Mouse (Mus musculus): ENCODE measurements at regions not wholly inside any gene's neighbourhood (a gene's known extent, or its start where the extent isn't known, plus 50 kb on each side); places are given as distances from the start of the nearest gene placed in this dataset.

DNA sequence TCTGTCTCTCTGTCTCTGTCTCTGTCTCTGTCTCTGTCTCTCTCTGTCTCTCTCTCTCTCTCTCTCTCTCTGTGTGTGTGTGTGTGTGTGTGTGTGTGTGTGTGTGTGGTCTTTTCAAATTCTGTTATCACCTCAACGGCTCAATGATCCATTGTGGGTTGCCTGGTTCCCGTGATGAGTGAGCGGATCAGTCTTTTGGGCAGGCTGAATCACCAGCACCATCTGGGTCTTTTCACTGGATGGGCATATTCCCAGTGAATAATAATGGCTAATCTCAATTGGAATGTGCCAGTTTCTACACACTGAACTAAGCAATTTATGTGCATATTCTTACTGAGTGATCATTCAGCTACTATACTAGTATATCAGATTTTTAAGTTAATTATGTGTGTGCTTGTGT is 216.4 kb downstream of the Lmx1a start:
- no peak for DNase-seq (ENCODE audit: extremely low spot score, low read depth, low spot score)

DNA sequence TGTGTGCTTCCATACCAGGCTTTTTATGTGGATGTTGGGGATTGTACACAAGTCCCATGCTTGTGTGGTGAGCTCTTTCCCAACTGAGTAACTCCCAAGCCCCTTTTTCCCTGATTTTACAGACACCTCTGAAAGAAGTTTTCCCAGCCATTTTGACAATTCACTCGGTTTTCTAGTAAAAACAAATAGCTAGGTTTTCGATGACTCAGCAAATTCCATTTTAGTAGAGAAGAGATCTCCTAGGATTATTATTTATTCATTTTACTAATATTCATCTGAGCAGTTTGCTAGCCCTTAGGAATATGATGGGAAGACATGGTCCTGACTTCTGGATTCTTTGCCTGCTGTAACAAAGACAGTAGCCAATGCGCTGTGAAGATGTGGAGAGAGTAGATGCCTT is 223.0 kb downstream of the Lmx1a start:
- DNase-seq (ENCODE audit: extremely low spot score, low read depth, low spot score), result no peak

DNA sequence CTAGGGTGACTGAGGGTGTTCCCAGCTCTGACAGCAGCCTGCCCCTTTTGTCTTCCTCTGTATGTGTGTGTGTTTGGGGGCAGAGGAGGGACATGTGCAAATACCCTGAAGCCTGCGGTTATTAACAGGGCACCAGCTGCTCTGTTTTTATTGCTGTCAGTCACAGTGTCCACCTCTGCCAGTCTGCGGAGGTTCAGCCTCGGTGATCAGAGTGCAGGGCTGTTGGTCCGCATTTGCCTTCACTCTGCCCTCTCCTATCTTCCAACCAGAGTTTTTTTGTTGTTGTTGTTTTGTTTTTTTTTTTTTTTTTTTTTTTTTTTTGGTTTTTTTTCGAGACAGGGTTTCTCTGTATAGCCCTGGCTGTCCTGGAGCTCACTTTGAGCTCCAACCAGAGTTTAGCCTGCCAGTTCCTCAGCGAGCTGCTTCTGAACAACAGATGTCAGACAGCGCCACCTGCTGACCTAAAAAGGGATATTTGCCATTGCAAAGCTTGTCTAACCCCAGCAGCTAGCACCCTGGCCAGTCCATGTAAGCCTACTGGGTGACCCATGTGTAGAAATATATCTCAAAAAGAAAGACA is 226.0 kb downstream of the Lmx1a start:
- peak; percentile 67 for DNase-seq (ENCODE audit: extremely low spot score, low read depth, low spot score)

DNA sequence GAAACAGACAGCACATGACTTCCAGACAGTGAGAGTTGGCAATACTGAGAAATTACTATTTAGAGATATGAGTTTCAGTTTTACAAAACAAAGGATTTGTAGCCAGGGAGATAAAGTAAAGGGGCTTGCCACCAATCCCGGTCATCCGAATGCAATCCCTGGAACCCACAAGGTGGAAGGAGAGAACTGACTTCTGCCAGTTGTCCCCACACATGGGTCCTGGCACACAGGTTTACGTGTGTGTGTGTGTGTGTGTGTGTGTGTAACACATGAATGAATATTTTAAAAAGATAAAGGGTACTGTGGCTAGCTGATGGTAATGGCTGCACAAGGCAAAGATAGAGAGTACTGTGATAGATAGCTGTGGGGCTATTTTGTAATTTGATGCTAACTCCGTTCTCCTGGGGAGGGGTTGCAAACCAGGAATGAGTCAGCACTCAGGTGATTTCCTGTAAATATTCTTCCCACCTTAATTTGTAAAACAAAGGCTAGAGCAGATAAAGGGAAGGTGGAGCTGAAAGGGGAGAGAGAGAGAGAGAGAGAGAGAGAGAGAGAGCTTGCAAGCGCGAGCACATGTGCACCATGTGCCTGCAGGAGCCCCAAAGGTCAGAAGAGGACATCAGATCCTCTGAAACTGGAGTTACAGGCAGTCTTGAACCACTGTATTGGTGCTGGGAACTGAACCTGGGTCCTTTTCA is 226.7 kb downstream of the Lmx1a start:
- no peak for DNase-seq (ENCODE audit: extremely low spot score, low read depth, low spot score)

DNA sequence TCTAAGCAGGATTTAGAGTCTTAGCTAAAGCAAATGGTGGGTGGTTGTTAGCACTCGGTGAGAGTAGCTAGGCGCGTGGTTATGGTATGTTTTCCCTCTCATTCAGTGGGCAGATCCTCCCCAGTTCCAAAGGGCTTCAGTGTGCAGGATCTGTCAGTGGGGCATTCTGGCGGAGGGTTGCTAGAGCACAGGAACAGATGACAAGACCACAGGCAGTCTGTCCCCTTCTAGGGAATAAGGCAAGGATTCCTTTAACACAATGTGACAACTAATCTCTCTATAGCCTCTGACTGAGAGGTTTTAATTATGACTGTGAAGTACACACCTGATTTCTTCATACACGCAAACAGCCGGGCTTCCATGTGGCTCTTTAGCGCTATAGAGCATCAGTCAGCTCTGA is 233.9 kb downstream of the Lmx1a start:
- no peak for DNase-seq (ENCODE audit: extremely low spot score, low read depth, low spot score)

DNA sequence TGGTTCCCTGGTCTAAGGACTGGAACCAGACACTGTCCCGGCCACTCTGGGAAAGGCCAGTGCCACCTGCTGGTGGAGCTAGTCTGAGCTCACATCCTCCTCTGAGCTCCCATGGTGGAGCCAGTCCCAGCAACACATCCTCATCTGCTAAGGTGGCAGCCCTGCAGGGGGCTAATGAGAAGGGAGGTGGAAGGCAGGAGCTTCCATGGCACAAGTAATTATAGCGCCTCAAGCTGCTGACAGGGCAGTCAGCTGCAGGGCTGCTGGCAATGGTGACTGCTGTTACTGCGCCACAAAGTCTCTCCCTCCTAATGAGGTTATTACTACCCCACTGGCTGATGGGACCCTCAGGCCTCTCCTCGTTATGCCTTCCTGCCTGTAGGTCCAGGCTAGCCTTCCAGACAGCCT is 239.0 kb downstream of the Lmx1a start:
- no peak for DNase-seq (ENCODE audit: extremely low spot score, low read depth, low spot score)

DNA sequence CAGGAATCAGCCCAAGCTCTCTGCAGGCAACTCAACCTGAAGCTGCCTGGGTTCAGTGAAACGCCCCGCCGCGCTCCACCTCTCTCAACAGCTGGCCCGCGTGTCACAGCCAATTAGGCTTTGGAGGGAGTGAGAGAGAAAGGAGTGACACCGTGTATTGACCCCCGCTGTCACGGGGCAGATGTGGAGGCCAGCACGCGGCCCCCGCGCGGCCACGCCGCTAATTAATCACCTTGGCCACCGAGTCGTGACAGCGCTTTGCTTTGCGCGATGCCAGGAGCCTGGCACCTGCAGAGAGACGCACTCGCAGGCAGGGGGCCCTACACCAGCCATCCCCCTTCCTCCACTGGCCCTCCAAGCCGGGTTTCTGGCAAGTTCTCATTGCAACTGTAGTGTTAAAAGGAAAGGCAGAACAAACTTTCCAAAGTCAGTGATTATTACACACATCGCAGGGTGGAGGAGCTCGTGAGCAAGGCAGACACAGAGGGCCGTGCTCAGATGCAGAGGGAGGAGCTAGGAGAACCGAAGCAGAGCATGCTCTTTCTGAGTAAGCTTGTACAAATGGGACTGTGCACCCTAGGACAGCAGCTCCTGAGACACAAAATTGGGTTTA is 240.8 kb downstream of the Lmx1a start:
- DNase-seq (ENCODE audit: extremely low spot score, low read depth, low spot score), result peak; percentile 28

DNA sequence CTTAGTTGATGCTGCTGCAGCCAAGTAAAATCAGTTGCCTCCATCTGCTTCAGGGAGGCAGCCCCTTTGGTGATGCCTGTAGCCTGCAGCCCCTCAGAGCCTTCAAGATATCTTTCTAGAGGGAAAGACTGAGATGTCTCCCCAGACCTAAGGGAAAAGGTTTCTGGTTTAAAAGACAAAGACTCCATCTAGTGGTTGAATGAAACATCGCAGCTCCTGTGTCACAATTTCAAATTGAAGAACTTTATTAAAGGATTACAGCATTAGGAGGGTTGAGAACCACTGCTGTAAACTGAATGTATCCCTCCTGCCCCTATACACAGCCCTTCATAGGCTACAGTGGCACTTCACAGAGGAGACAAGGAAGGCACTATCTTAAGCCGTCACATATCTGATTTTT is 243.1 kb downstream of the Lmx1a start:
- DNase-seq (ENCODE audit: extremely low spot score, low read depth, low spot score), result peak; percentile 33

DNA sequence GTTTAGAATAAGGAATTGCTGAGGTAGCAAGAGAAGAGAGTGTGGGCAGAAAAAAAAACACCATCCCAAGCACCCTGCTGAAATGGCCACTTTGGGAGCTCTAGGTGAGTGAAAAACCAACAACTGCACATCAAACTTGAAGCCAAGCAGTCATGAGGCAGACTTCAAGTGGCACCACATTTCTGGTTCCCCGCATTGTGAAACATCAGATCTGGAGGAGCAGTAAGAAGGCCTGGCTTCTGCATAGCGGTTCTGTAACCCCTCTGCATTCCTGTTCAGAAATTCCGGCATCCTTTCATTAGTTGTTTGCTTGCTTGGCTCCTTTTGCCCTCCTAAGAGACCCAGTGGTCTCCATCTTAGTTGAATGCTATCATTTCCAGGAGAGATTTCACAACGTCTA is 247.7 kb downstream of the Lmx1a start:
- no peak for DNase-seq (ENCODE audit: extremely low spot score, low read depth, low spot score)

DNA sequence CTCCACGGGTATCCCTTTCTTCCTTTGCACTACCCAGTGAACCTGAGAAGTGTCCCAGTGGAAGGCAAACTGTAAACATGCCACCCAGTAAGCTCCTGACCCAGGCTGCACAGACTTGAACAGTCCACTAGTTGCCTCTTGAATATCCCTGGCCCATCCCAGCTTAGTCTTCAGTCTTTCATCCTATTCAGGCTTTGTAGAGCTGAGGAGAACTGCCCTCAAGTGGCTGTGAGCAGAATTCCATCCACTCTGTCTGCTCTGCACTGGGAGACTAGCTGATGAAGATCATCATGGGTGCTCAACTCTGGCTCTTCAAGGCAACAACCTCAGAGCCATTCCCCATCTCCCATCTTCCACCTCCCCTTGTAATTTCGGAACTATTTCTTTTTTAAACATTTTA is 249.1 kb downstream of the Lmx1a start:
- DNase-seq (ENCODE audit: extremely low spot score, low read depth, low spot score), result no peak

DNA sequence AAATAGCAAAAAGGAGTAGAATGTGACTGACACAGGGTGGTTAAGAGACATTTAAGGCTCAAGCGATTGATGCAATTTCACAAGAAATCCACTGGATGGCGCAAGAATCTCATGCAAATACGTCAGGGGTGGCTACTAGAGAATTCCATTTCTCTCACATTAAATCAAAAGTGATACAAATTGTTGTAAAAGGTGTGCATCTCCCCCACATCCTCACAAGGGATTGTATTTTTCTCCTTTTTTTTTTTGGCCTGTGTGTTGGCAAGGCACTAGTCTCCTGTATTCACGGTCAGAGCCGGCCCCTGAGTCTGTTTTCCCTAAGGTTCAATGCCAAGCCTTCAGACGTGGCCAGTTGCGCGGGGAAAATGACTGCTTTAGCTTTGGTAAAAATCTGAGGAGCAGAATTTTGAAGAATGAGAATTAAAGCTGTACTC is 253.0 kb downstream of the Lmx1a start:
- DNase-seq (ENCODE audit: extremely low spot score, low read depth, low spot score), result no peak

DNA sequence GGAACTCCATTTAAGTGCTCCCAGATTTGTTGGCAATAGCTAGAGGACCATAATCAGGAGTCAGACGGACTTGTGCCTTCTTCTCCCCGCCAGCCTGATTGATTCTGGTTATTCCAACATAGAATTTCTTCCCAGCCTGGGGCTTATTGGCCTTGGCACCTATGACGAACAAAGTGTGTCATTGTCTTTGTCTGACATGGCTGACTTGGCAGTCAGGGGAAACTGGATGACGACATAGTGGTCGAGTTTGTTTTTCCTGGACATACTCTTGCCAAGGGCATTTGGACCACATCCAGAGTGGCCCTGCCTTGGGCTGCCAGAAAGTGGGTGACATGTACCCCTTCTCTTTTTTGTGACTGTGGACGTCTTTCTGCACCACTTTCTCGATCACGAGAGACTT is 254.1 kb downstream of the Lmx1a start:
- no peak for DNase-seq (ENCODE audit: extremely low spot score, low read depth, low spot score)

DNA sequence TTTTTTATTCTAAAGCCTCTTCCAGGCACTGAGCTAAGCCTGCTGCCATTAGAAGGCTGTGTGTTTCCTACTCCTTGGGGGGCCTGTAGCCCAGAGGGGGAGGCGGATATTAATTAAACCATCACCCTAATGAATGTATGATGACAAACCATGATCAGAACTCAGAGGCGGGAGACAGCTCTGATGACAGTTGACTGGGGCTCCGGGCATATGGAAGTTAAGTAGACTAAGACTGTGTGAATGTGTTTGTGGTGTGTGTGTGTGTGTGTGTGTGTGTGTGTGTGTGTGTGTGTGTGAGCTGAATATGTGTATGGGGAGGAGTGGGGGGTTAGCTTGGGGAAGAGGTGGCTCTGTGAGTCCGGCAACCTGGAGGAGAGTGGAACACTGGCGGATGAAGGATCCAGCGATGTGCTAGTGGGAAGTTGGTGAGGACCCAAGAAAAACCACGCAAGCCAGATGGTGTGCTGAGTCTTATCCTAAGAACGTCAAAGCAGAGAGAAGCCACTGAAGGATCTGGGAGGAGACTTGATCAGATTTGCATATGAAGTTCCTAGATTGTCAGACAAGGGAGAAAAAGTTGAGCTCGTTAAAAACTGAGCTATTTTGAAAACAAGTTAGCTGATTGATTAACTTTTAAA is 256.7 kb downstream of the Lmx1a start:
- DNase-seq (ENCODE audit: extremely low spot score, low read depth, low spot score), result no peak

DNA sequence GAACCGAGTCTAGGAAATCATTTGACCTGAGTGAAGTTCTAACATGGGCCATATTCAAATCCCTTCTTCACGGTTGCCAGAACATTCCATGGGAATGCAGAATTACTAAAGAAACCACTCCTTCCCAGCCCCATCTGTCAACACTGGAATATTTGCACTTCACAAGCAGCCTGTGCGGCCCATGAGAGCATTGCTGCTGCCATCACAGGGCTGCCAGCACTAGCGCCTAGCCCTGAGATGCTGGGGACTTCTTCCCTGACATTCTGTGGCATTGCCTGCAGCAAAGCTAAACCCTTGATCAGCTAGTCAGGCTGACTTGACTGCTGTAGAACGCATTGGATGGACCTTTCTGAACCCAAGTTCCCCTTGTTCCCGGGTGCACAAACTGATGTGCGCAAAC is 258.8 kb downstream of the Lmx1a start:
- DNase-seq (ENCODE audit: extremely low spot score, low read depth, low spot score), result no peak

DNA sequence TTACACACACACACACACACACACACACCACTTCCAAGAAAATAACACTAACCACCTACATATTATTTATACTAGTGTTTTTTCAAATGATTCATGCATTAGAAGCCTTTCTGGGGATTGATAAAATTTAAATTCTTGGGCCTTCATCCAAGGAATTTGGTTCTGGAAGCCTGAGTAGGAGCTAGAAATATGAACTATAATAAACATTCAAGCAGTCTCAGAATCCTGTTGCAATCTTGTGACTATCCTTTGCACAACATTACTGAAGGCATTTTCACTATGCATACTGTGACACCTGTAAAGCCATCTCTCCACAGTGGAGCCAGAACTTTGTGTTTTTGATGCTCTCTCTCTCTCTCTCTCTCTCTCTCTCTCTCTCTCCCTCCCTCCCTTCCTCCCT is 262.7 kb downstream of the Lmx1a start:
- no peak for DNase-seq (ENCODE audit: extremely low spot score, low read depth, low spot score)

DNA sequence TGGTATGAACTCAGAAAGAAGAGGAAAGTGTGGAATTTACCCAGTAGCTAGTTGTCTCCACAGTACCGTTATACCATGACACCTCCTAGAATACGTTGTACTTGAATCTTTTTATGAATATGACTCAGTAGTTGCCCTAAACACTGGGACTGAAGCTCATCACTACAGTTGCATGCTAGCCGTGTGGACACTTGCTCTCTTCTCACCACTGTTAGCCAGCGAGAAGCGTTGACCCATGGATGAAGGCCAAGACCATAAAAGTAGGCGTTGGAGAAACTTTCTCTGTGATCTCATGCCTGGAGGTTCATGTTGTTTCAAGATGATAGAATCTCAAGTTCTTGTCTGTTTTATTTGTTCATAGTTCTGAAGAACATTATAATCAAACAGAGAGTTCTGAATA is 269.5 kb downstream of the Lmx1a start:
- DNase-seq (ENCODE audit: extremely low spot score, low read depth, low spot score), result no peak

DNA sequence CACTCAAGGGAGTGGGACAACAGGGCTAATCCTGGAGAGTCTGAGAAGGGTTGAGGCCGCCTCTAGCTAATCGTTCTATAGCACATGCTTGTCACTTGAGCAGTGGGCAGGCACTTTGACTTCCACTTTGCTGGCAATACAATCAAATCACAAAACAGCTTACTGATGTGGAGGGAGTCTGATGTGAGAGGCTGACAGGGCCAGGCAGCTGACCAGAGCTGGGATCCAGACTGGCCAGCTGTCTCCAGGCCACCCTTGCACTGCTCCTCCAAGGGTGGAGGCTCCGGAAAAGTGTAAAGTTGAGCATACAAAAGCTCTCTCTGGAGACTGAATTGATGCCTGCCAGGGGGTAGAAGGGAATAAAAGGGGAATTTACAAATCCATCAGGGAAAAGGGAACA is 280.5 kb downstream of the Lmx1a start:
- no peak for DNase-seq (ENCODE audit: extremely low spot score, low read depth, low spot score)

DNA sequence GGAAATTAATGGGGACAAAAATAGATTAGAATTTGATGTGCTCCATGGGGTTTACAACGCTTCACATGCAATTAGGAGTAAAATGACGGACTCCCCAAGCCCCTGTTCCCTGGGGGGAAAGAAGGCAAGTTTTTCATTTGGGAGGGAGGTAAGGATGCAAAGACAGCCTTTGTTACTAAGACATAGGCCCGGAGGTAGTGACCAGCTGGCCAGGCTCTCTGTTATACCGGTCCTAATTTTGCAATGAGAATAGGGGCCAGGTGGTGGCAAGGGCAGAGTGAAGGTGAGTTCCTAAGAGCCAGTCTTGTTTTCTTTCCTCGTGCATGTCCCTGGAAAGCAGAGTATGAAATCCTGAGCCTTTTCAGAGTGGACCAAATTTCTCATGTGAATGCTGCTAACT is 280.9 kb downstream of the Lmx1a start:
- DNase-seq (ENCODE audit: extremely low spot score, low read depth, low spot score), result no peak

DNA sequence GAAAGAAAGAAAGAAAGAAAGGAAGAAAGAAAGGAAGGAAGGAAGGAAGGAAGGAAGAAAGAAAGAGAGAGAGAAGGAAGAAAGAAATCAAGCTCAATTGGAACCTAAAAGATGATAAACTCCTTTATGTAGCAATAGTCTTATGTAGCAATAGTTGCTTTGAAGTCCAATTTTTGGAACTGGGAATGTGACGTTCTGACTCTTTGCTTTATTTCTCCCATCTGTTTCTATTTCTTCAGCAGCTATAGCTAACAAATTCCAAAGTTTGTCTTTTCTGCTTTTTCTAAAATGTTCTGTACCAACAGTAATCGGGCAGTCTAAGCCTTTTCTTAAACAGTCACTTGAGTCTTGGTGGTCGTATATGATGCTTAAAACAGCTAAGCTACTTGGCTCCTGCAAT is 287.7 kb downstream of the Lmx1a start:
- DNase-seq (ENCODE audit: extremely low spot score, low read depth, low spot score), result no peak

DNA sequence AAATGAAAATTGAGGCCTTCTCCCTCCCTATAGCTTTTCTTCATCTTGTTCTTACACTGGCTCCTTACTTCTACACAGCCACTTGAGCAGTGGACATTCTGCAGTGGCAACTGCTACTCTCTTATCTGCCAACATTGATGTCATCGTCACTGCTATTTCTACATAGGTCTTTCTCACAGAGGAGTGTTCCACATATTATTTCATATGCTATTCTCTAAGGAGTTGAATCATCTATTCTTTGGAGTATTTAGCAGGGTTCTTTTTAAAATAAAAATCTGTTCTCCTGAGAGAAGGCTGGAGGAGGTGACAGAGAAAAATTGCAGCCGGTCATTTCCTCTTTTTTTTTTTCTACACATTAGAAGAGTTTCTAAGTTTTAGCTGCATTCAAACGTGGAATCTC is 290.1 kb downstream of the Lmx1a start:
- DNase-seq (ENCODE audit: extremely low spot score, low read depth, low spot score), result no peak

DNA sequence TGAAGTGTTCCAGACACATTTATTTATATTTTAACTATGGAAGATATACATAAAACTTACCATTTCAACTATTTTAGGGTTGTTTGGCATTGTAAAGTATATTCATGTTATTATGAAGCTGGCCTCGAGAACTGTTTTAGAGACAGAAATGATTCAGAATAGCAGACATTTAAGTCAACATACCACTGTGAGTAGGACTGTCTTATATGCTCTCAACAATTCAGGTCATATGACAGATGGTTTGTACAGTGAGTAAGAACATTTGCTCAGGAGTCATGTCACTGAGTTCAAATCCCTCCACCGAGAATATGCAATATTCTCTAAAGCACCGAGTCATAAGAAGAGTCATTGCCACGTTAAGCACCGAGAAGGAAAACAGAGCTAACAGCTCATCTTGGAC is 290.6 kb downstream of the Lmx1a start:
- no peak for DNase-seq (ENCODE audit: extremely low spot score, low read depth, low spot score)

DNA sequence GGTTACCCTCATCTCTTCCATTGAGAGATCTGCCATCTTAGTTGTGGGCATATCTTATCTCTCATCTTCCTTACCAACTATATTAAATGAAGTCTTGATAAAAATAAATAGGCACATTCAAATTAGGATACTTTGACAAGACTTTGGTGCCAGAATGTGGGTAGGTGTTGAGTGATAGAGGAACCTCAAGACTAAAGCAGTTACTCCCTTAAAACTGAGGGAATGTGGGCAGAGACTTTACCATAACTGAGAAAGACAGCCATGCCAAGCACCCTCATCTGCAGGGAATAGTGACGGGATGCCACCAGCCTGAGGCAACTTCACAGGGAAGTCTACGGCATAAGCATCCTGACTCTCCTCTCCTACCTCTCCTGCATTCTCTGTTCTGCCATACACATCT is 292.3 kb downstream of the Lmx1a start:
- no peak for DNase-seq (ENCODE audit: extremely low spot score, low read depth, low spot score)

All from hindlimb bud, embryonic 11.5 days (tissue).